Mouse (Mus musculus): ENCODE measurements at regions not wholly inside any gene's neighbourhood (a gene's known extent, or its start where the extent isn't known, plus 50 kb on each side); places are given as distances from the start of the nearest gene placed in this dataset.

DNA sequence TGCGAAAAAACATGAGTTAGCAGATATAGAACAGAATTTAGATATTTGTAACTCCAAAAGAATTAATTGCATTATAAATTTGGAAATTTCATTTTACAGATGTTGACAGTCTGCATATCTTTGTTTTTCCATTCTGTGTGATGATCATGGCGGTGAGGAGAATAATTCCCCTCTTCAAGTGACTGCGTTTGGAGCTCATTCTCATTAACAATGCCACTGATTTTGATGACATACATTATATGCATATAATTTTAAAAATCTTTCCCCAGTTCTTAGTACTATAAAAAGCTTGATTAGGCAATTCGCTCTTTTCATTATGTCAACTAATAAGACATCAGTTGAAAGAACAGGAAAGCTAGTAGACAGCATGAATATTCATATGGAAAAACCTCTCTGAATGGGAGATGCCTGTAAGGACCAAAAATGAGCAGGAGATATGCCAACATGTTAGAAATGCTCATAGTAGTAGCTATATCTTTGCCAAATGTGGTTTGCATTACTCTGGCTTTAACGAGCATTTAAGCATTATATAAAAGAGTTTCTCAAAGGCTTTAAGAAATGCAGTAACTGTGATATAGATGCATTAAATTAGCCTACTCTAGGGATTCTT lies 849.2 kb upstream of the Cldn34c4 start:
- DNase-seq, result no peak

DNA sequence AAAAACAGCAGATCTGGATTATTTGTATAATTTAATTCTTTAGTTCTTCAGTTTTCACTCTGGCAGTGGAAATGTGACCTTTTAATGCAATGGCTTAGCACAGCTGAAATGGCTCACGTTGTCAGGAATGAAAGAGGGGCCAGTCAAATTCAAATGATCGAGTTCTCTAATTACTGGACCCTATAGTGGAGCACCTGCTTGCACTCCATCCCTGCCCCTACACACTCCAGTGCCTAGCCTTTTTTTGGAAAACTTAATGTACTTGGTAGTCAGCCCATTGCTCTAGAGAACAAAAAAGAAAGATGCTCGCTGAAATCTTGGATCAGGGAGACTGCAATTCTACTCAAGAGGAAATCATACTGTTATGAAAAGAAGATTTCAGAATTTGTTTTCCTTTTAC lies 841.0 kb upstream of the Cldn34c4 start:
- no peak for DNase-seq

DNA sequence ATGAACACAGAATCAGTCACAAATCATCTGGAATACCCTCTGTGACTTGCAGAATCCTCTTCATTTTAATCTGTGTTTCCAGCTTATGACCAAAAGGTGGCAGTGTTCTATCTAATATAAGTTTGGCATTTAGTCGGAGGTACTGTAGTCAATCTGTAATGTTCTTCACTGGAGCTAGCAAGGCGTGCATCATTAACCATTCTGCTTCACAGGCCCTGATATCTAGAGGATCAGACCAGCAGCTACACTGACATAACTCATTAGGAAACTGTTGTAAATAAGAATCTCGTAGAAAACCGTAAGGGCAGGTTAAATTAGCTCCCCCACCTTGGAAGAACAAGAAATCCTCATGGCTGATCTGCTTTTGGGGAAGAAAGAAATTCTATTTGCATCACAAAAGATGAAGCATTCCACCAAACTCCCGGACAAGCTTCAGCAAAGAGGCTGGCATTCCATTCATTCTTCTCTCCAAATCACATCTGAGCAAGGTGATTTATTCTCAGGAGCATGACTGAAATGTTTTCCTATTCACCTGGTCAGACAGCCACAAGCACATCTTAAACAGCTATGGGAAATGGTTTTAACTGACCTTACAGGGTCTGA lies 840.0 kb upstream of the Cldn34c4 start:
- DNase-seq, result peak; percentile 4 to 21

Data from cerebellum, postnatal 14 days (tissue).